Mouse (Mus musculus) hindlimb bud, embryonic 11.5 days (tissue): Measurements from ENCODE around the gene Carm1.
"Not testable (repeated sequence)": the region's sequence is repeated elsewhere in the genome, so short reads cannot be mapped to it uniquely, and the experiment has no call there.

Experiments used
- DNase-seq: peaks from one replicate; pipeline ENCODE4 v3.0.0-alpha.2; 2012; ENCODE audit warnings: low read depth, low spot score; ENCODE audit errors: extremely low spot score

Carm1 gene

DNA sequence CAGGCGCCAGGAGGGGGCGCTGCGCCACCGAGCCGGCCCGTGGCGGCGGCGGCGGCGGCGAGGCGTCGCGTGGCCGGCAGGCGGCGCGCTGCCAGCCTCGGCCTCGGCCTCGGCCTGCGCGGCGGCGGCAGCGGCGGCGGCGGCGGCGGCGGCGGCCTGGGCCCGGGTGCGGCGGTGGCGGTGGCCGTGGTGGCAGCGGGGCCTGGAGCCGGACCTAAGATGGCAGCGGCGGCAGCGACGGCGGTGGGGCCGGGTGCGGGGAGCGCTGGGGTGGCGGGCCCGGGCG is at the start of gene Carm1:
TSS of gene Carm1 (plus strand) at position 106 of the 286 bp plus-strand sequence.
- DNase-seq = no peak

DNA sequence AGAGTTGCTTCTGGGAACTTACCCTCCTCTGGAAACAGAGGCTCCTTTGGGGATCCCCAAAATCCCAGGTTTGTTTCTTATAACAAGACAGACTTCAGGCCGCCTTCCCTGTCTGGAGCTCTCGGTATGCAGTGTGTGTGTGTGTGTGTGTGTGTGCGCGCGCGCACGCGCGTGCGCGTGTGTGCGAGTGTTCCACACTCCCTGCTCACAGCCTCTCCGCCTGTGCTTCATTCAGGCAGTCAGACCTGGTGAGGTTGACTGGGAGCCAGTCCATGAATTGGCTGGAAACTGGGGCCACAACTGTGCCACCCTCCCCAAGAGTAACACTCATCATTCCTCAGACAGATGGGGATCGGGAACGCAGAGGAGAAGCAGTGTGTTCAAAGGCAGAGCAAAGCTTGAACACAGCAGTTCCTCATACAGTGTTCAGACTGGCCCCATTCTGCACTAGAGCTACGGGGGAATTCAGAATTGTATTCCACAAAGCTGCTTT is 49.6 kb upstream of the Carm1 start:
- DNase-seq = no peak

DNA sequence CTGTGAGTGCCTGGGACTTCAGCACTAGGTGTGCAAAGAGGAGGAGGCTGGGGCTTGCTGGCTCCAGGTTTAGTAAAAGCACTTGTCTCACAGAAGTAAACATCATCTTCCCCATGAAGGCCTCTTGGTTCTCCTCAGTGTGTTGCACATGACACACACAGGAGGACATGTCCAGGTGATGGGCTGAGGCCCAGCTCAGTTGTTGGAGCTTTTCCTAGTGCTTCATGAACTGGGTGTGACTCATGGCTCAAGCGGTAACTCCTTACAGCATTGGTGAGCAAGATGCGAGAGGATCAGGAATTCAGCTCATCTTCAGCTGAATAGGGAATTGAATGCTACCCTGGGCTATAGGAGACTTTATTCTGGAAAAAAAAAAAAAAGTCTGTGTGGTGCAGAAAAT is 49.0 kb upstream of the Carm1 start:
- DNase-seq = no peak

DNA sequence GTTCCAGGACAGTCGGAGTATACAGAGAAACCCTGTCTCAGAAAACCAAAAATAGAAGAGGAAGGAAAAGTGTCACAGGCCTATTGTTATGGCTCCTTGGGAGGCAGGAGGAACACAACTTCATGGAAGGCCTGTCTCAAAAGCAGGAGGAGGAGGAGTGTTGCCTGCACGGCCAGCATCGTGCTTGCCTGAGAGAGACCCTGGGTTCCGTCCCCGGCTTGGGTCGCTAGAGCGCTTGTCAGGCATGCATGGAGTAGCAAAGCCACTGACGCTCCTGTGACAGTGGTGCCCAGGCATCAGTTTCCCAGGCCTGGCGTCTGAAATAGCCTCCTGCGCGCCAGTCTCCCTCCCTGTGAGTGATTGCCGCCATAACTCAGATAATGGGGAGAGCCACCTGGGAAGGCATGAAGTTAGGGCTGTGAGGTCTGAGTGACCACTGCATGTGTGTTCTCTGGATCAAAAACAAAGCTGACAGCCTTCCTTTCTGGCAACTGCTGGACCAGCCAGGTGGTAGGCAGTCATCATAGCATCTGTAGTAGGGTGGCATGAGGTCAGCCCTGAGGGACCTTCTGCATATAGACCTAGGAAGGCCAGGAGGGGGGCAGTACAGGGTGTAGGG is 48.3 kb upstream of the Carm1 start:
- DNase-seq = no peak

GRCm38 (mm10) chr9:21503352-21503751 is 43.3 kb upstream of the Carm1 start:
- no peak for DNase-seq

GRCm38 (mm10) chr9:21505767-21506166 is 40.9 kb upstream of the Carm1 start:
- no peak for DNase-seq

DNA sequence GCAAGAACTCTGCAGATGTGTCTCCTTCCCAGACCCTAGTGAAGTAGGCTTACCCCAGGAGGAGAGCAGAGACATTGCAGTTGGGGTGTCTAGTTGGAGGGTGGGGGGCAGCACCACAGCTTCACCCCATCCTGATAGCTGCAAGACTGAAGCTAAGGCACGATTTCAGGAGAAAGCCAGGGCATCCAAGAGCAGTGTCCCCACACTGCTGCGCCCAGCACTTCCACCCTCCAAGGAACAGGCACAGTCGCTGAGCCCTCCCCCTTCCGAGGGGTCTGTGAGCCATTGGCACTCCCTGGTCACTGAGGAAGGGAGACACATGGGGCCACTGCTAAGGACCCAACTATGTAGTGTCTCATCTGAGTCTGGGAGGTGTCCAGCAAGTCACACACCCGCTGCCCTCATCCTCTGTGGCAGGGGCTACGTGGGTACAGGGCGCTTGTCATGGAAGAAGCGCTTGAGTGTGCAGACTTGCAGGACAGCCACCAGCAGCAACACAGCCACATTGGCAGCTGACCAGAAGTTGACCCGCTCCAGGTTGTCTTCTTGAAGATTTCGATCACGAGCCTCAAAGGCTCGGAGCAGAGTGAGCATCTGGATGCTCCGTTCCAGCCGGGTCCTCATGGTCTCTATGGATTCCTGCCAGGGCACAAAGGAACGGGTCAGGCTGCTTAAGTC is 38.8 kb upstream of the Carm1 start:
- DNase-seq = no peak

GRCm38 (mm10) chr9:21508871-21509404 is 37.8 kb upstream of the Carm1 start:
- no peak for DNase-seq

GRCm38 (mm10) chr9:21509772-21510688 is 36.7 kb upstream of the Carm1 start, which contains the start of gene Tmed1:
Gene Tmed1, minus strand, starts transcription at chr9:21510252.
- peak; percentile 94 for DNase-seq

- DNase-seq = no peak
These were observed 36.0 kb upstream of the Carm1 start for GRCm38 (mm10) chr9:21510689-21511015.

- DNase-seq = no peak
These were observed 35.6 kb upstream of the Carm1 start for GRCm38 (mm10) chr9:21511052-21511451.

GRCm38 (mm10) chr9:21513466-21513865 is 33.2 kb upstream of the Carm1 start:
- no peak for DNase-seq

DNA sequence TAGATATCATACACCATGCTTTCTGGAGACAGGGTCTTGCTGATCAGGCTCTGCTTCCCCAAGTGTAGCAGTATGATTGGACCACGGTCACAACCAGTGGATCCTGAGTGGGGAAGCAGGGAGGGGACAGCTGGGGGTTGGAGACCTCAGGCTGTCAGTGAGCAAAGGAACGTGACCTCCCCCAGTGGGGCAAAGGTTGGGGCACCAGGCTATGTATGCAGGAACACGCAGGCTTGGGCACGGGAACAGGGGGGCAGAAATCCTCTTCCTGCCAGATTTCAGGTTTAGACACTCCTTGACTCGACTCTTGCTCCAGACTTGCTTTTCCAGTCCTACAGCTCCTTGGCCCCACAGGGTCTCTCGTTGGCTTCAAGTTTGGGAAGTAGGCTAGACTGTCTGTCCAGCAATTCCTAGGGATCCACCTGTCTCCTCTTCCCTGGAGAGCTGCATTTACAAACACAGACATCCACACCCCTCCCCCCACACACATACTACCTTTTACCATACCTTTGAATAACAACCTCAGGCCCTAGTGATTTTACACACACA is 28.7 kb upstream of the Carm1 start:
- no peak for DNase-seq

- not testable (repeated sequence) for DNase-seq
These were observed 28.0 kb upstream of the Carm1 start for GRCm38 (mm10) chr9:21518690-21519089.

DNA sequence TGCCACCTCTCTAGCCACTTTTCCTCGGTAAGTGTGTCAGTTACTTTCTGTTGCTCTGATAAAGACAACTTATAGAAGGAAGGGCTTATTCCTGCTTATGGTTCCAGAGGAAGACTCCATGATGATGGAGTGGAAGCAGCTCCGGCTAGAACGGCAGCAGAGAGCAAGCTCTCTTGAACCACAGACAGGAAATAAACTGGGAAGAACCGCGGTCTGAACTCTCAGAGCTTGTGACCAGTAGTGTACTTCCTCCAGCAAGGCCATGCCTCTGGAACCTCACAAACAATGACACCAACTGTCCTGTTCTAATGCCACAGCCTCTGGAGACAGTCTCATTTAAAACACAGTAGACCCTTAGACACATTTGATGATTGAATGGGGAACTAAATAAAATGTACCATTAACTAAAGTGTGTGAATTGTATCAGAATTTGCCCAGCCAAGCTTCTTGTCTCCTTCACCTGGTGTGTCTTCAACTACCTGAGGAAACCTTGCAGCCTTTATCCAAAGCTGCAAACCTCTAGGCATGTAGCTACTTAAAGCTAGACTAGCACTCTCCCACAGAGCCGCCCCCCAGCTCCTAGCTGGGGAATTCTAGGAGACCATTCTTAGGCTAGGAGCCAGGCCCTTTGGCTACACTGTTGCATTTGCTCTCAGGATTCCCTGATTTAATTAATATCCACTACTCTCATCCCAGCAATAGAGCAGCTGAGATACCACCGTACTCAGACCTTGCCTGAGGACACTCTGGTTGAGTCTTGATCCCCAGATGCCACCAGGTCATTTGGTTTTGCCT is 21.4 kb upstream of the Carm1 start:
- no peak for DNase-seq

DNA sequence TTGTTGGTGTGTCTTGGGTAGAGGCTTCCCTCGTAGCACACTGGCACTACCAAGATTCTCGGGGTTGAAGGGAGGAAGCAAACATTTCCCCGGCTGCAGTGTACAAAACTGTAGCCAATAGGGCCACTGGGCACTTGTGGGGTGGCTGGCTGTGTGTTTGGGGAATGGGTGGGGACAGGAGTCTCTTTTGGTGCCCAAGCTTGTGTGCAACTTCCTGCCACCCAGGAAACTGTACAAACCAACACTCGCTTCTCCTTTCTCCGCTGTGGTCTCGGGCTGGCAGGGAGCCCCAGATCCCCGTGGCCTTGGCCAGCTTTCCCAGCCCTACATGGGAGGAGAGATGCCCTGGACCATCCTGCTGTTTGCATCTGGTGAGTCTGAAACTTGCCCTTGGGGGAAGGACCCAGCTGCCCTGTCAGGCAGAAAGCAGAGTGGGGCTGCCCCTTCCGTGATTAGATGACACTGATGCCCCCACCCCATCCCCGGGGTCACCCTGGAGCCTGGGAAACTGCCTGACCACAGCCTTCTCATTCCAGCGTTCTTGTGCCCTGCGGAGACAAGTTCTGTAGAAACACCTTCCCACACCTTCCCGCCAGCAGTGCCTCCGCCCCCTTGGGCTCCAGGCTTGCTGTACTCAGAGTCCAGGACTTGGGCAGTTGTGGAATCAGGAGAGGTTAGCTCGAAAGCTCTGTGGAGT is 20.6 kb upstream of the Carm1 start, which contains the start of gene AB124611:
TSS of gene AB124611 (plus strand) at position 240 of the 697 bp plus-strand sequence.
- DNase-seq = no peak

DNA sequence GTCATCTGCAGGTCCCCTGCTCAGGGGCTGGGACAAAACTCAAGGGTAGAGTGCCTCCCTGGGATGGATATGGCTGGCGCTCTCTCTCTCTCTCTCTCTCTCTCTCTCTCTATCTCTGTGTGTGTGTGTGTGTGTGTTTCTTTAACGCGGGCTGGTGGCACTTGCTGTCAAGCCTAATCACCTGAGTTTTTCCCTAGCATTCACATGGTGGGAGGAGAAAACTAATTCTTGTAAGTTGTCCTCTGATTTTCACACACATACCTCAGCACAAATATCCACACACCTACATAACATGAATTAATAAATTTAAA is 20.1 kb upstream of the Carm1 start:
- no peak for DNase-seq

DNA sequence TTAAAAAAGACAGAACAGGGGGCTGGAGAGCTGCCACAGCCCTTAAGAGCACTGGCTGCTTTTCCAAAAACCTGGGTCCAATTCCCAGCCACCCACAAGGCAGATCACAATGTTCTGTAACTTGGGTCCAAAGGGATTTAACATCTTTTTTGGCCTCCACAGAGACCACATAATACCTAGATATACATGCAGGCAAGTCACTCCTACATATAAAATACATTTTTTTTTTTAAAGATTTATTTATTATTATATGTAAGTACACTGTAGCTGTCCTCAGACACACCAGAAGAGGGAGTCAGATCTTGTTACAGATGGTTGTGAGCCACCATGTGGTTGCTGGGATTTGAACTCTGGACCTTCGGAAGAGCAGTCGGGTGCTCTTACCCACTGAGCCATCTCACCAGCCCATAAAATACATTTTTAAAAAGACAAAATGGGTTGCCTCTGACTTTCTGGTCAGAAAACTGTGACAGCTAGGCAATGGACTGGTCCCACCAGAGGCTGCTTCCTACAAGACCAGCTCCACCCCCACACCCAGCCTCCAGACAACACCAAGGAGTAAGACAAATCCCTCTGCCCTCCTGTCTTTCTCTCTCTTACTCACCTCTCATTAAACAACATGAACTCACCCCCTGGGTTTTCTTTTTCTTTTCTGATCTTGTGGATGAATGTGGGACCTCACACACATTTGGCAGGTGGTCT is 19.4 kb upstream of the Carm1 start:
- no peak for DNase-seq

GRCm38 (mm10) chr9:21527917-21528324 is 18.8 kb upstream of the Carm1 start:
- no peak for DNase-seq
